Mouse (Mus musculus): Measurements from ENCODE around the gene Rpsa.
A peak's percentile ranks its signal among the peaks of the same experiment; 100 is the strongest.

The Rpsa gene

GRCm38 (mm10) chr9:120174436-120175137 lies 47.1 kb downstream of the Rpsa start:
- DNase-seq, result peak; percentile 78

- DNase-seq, result no peak
Measured at GRCm38 (mm10) chr9:120178813-120179212, 51.3 kb downstream of the Rpsa start.

Measured in right cerebral cortex, adult 18-20 months (tissue).